Mouse (Mus musculus) heart, adult 18-20 months (tissue): ENCODE data around the gene Vmn2r43. TPM values are rescaled to one million over a fixed set of nuclear protein-coding genes. Genes with fewer than 3 reads are reported as not detected.
"Not testable (repeated sequence)": the region's sequence is repeated elsewhere in the genome, so short reads cannot be mapped to it uniquely, and the experiment has no call there.

Experiments
- DNase-seq, 2 experiments: peaks; one replicate each; pipeline ENCODE4 v3.0.0; 2021 to 2022; ENCODE audit warnings: mixed read lengths in 1 of 2
- long read RNA-seq, 2 experiments: library from polyadenylated mRNA; stranded (forward); transcript quantifications; one replicate each; pipeline ENCODE4 v2.0.0; 2021
- total RNA-seq, 2 experiments: library from RNA; stranded (reverse); gene quantifications; 2 replicates each; pipeline ENCODE4 v1.2.3; 2021

The Vmn2r43 gene
- not detected for total RNA-seq
- long read RNA-seq, experiment 1, result 0 reads
- long read RNA-seq, experiment 2, result 0 reads

- DNase-seq, result not testable (repeated sequence)
Observed at GRCm38 (mm10) chr7:8260499-8260898, at the start of gene Vmn2r43. TSS of gene Vmn2r43 (minus strand) at chr7:8260599.

DNA sequence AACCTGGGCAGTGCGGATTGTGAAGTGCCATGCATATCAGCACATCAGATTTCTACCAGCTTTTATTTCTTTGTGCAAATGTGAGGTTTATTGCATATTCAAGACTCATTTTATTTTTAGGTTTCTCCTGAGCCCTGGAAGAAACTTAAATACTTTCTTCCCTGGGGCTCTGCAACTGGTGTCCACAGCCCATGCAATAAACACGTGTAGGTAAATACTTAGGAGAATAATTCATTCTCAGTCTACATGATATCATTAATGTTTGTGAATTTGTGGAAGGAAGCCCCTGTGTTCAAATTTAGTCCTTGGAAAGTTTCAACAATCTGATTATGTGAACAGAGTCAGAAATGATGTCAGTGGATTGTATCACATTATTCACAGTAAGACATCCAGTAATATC is 60.2 kb downstream of the Vmn2r43 start, which contains the start of gene Vmn2r42:
Gene Vmn2r42, minus strand, starts transcription at position 101 of the 400 bp plus-strand sequence.
- DNase-seq, result not testable (repeated sequence)

Other genes with a start within 250 kb of the Vmn2r43 start
- not detected for gene Vmn2r41, start 98.9 kb downstream of the Vmn2r43 start, total RNA-seq
- not detected for gene Vmn2r42, start 60.3 kb downstream of the Vmn2r43 start, total RNA-seq
- gene Vmn2r44, start 122.7 kb upstream of the Vmn2r43 start, total RNA-seq, result not detected
- gene Vmn2r45, start 228.5 kb upstream of the Vmn2r43 start, total RNA-seq, result not detected